Mouse (Mus musculus) limb, embryonic 13.5 days (tissue): ENCODE results near the gene Tpte. TPM values are rescaled to one million over a fixed set of nuclear protein-coding genes. Genes with fewer than 3 reads are reported as not detected.
"Not testable (repeated sequence)": the region's sequence is repeated elsewhere in the genome, so short reads cannot be mapped to it uniquely, and the experiment has no call there.

Source experiments
- ATAC-seq: fragments of 200-750 bp; cut with Nextera tagmentation; 2 replicates; pipeline ENCODE4 v1.8.0; 2017; ENCODE audit warnings: low read depth, moderate number of reproducible peaks, moderate TSS enrichment; ENCODE audit not compliant: low FRiP score
- H3K27ac ChIP-seq: fragments of 300-500 bp; sonication (generic); 2 replicates; pipeline ENCODE4 v1.5.1; 2015; ENCODE audit warnings: inconsistent platforms, mild to moderate bottlenecking, moderate library complexity
- H3K27me3 ChIP-seq: fragments of 300-500 bp; sonication (generic); 2 replicates; pipeline ENCODE4 v1.6.1; 2015; ENCODE audit warnings: mild to moderate bottlenecking, inconsistent platforms
- H3K36me3 ChIP-seq: fragments of 300-500 bp; sonication (generic); 2 replicates; pipeline ENCODE4 v1.6.1; 2015; ENCODE audit warnings: inconsistent platforms, mild to moderate bottlenecking, moderate library complexity
- H3K4me1 ChIP-seq: fragments of 300-500 bp; sonication (generic); 2 replicates; pipeline ENCODE4 v1.6.1; 2015; ENCODE audit warnings: inconsistent platforms
- H3K4me2 ChIP-seq: fragments of 300-500 bp; sonication (generic); replicated peaks from 2 replicates; pipeline ENCODE4 v1.6.1; 2015; ENCODE audit warnings: inconsistent platforms, mild to moderate bottlenecking, moderate library complexity
- H3K4me3 ChIP-seq: fragments of 300-500 bp; sonication (generic); 2 replicates; pipeline ENCODE4 v1.5.1; 2015; ENCODE audit warnings: moderate library complexity, mild to moderate bottlenecking, inconsistent platforms
- H3K9ac ChIP-seq: fragments of 300-500 bp; sonication (generic); 2 replicates; pipeline ENCODE4 v1.6.1; 2015; ENCODE audit warnings: mild to moderate bottlenecking, inconsistent platforms
- H3K9me3 ChIP-seq: fragments of 300-500 bp; sonication (generic); 2 replicates; pipeline ENCODE4 v1.6.1; 2016; ENCODE audit warnings: inconsistent platforms
- WGBS: fragments of 180-500 bp; shearing (Covaris S2); methylation state at CpG from one replicate; pipeline ENCODE4 v1.1.7; 2015; 5-methylcytosine and 5-hydroxymethylcytosine counted together
- polyA plus RNA-seq: library from polyadenylated mRNA; unstranded; fragments of >200 nt; fragmentation: Nextera tagmentation; extraction: Ambion mirVana; gene quantifications from 2 replicates; pipeline ENCODE4 v1.2.1, GENCODE M21; 2015

The Tpte gene
- polyA plus RNA-seq, 1 experiment from 2014 or later: not detected

DNA sequence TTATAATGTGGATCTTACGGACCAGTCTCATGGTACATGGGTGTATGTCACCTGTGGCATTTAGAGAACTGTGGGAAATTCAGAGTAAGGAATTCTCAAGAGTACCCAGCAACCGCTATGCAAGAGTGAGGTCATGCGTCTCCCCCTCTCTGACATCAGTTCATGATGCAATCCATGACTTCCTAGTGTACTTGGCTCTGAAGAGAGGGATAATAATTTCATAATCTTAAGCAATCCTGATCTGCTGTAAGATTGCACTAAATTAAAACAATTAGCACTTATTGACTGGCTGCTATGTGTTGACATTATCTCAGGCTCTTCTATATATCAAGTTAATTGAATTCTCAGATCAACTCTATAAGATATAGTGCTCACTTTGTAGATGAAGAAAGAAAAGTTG is 16.4 kb upstream of the Tpte start:
- H3K4me2 ChIP-seq: no peak overlapping the region
- no peak overlapping the region for H3K4me3 ChIP-seq
- no peak overlapping the region for H3K9ac ChIP-seq
- H3K36me3 ChIP-seq: no peaks in the 10 kb centered on the region
- H3K4me1 ChIP-seq: peaks cover 6% of the 10 kb centered on the region; the same call in 1 of the 2 replicates
- ATAC-seq: no peak
- H3K27ac ChIP-seq: no peak overlapping the region
- WGBS: 86% methylated on average over 3 of the region's 3 CpGs
- no peaks in the 10 kb centered on the region for H3K27me3 ChIP-seq
- no peaks in the 10 kb centered on the region for H3K9me3 ChIP-seq

DNA sequence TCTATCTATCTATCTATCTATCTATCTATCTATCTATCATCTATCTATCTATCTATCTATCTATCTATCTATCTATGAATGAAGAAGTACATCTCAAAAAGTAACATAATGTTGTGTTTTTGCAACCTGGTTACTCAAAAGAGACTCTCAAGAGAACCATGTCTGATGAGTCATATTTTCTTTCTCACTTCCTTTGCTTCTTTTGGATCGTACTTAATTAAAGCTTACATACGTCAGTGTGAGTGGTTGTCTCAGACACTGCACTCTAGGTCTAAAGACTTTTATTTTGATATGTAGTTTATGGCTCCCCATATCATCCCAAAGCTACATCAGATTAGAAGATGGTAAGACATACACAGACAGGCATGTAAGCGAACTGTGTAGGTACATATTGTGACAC is 10.1 kb upstream of the Tpte start:
- WGBS: 88% methylated on average over 3 of the region's 3 CpGs

DNA sequence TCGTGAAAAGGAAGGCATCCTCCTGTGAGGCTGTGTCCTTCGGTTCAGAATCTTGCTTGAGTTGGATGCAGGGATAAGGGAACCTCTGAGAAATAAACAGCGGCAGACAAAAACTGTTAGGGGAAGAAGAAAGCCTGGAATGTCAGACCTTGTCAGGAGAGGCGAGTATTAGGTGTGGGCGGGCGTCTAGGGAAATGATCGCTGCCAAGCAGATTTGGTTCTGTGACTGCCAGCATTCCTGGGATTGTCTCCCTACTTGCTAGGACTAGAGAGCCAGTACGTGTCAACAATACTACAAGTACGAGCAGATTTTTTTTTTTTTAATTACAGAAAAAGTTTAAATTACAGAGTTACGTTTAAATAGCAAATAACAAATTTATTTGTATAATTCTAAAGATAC is 8.6 kb upstream of the Tpte start:
- no peaks in the 10 kb centered on the region for H3K9me3 ChIP-seq
- no peak overlapping the region for H3K4me3 ChIP-seq
- H3K4me2 ChIP-seq: no peak overlapping the region
- H3K9ac ChIP-seq: no peak overlapping the region
- H3K36me3 ChIP-seq: no peaks in the 10 kb centered on the region
- H3K27ac ChIP-seq: no peak overlapping the region
- H3K27me3 ChIP-seq: no peaks in the 10 kb centered on the region
- ATAC-seq: no peak
- H3K4me1 ChIP-seq: no peaks in the 10 kb centered on the region
- 75% methylated on average over 10 of the region's 10 CpGs for WGBS

More for the DNA sequence above, 10.1 kb upstream of the Tpte start:
- Histone ChIP-seq H3K9ac (no peak overlapping the region), H3K27ac (no peak overlapping the region), H3K4me2 (no peak overlapping the region), H3K9me3 (no peaks in the 10 kb centered on the region), H3K27me3 (no peaks in the 10 kb centered on the region), H3K4me3 (no peak overlapping the region), H3K36me3 (no peaks in the 10 kb centered on the region), H3K4me1 (no peaks in the 10 kb centered on the region)
- ATAC-seq: no peak

DNA sequence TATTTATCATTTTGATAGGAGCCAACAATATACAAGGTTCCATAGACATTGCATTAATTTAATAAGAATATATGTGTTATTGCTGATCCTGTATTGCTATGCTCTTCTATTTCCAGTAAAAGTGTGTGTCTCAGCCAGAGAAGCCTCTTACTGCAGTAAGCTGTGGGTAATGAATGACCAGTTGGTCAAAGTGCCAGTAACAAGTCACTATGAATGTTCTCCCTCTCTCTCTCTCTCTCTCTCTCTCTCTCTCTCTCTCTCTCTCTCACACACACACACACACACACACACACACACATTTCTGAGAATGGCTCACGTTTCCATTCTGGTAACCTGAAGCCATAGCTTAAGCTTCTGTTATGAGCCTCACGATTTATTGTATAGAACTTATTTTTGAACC is 19.1 kb downstream of the Tpte start:
- no peak overlapping the region for H3K4me2 ChIP-seq
- H3K4me1 ChIP-seq: peaks cover 9% of the 10 kb centered on the region; the same call in 1 of the 2 replicates
- no peak overlapping the region for H3K4me3 ChIP-seq
- no peak overlapping the region for H3K27ac ChIP-seq
- ATAC-seq: no peak
- H3K9me3 ChIP-seq: no peaks in the 10 kb centered on the region
- H3K27me3 ChIP-seq: no peaks in the 10 kb centered on the region
- WGBS: 34% methylated on average over 2 of the region's 2 CpGs
- no peaks in the 10 kb centered on the region for H3K36me3 ChIP-seq
- no peak overlapping the region for H3K9ac ChIP-seq

DNA sequence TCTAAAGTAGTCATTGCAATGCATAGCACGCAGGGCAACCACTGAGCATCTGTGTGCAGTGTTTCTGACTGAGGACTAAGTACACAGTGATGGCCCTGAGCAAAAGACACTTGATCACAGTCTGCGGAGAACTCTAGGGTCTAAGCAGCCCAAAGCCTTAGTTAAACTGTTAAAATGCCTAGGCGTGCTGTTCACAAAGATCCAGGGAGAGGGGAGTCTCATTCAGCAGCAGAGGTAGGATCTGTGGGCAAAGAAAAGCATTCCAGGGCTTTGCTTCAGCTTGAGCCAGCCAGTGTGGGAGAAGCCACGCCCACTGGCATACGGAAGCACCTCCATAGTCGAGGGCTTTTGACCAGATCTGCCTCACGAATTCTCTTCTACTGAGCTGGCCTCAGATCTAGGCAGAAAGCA is 19.7 kb downstream of the Tpte start:
- ATAC-seq: peak; percentile 67; the same call in 1 of the 2 replicates
- Histone ChIP-seq H3K4me1 (peaks cover 9% of the 10 kb centered on the region; the same call in 1 of the 2 replicates), H3K27me3 (no peaks in the 10 kb centered on the region), H3K4me2 (peak overlapping the region; percentile 56), H3K9me3 (no peaks in the 10 kb centered on the region), H3K36me3 (no peaks in the 10 kb centered on the region), H3K4me3 (peak overlapping the region; percentile 20), H3K9ac (peak overlapping the region; percentile 43; the same call in 1 of the 2 replicates), H3K27ac (no peak overlapping the region)
- WGBS: 21% methylated on average over 7 of the region's 7 CpGs

DNA sequence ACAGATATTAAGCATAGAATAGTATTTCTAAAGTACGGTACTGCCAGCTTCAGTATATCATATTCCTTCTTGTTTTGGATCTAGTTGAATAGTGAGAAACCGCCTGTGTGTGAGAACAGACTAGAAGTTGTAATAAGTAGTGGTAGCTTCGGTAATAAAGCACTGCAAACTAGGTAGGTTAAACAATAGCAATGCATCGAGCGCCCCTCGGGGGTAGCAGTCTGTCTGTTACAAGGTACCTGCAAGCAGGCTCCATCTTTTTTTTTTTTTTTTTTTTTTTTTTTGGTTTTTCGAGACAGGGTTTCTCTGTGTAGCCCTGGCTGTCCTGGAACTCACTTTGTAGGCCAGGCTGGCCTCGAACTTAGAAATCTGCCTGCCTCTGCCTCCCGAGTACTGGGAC is 20.8 kb downstream of the Tpte start:
- H3K9ac ChIP-seq, H3K36me3 ChIP-seq, H3K4me2 ChIP-seq, H3K27me3 ChIP-seq, H3K9me3 ChIP-seq, H3K4me3 ChIP-seq, H3K4me1 ChIP-seq, H3K27ac ChIP-seq, ATAC-seq: not testable (repeated sequence)
- WGBS: 83% methylated on average over 9 of the region's 9 CpGs

DNA sequence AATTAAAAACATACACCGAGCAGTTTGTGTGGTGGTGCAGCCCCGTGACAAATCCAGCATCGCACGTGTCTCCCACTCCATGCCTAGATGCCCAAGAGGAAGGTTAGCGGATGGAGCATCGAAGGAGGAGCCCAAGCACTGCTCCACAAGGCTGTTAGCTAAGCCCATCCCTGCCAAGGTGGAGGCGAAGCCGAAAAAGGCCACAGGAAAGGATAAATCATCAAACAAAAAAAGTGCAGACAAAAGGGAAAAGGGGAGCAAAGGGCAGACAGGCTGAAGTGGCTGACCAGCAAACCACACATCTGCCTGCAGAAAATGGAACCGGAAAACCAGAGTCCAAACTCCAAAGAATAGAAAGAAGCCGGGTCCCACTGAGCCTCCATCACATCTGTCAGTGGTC is 23.8 kb downstream of the Tpte start:
- Histone ChIP-seq H3K9me3 (no peaks in the 10 kb centered on the region), H3K4me1 (peaks cover 9% of the 10 kb centered on the region; the same call in 1 of the 2 replicates), H3K27ac (no peak overlapping the region), H3K9ac (no peak overlapping the region), H3K4me2 (no peak overlapping the region), H3K27me3 (no peaks in the 10 kb centered on the region), H3K4me3 (no peak overlapping the region), H3K36me3 (no peaks in the 10 kb centered on the region)
- ATAC-seq: no peak
- WGBS: 69% methylated on average over 10 of the region's 10 CpGs

DNA sequence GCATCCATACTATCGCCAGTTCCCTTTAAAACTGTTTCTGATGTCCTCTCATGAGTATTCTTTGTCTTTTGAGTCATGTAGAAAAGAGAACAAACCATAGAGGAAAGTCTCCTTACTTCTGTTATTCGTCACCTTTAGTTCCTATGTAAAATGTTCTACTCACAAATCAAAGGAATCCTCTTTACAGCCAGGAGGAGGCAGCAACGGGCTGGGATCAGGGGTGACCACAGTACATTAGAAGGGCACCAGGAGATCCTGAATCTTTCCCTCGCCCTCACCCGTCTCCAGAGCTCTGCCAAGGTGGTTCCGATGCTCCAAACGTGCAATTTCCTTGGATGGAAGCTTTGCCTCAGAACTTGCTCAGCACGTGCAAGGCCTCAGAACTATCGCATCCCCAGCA is 28.2 kb downstream of the Tpte start:
- H3K27me3 ChIP-seq: no peaks in the 10 kb centered on the region
- ATAC-seq: no peak
- no peak overlapping the region for H3K4me2 ChIP-seq
- WGBS: 65% methylated on average over 9 of the region's 9 CpGs
- no peaks in the 10 kb centered on the region for H3K36me3 ChIP-seq
- no peak overlapping the region for H3K4me3 ChIP-seq
- H3K4me1 ChIP-seq: no peaks in the 10 kb centered on the region
- H3K27ac ChIP-seq: no peak overlapping the region
- H3K9me3 ChIP-seq: no peaks in the 10 kb centered on the region
- H3K9ac ChIP-seq: no peak overlapping the region

DNA sequence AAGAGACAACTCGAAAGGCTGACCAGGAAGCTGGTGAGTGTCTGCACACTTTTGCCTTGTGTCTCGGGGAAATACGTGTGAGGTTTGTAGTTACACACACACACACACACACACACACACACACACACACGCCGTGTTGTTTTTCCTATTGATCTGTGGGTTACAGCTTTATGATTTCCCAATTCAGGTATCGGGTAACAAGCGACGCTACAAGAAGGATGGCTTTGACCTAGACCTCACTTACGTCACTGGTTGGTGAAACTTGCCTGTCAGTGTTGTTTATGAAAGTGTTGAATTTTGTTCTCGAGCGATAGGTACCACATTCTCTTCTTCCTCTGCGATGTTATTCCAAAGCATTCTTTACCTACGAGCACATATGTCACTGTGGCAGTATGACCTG is 52.2 kb downstream of the Tpte start:
- H3K9ac ChIP-seq: no peak overlapping the region
- no peaks in the 10 kb centered on the region for H3K27me3 ChIP-seq
- H3K27ac ChIP-seq: no peak overlapping the region
- no peaks in the 10 kb centered on the region for H3K36me3 ChIP-seq
- H3K9me3 ChIP-seq: no peaks in the 10 kb centered on the region
- ATAC-seq: no peak
- H3K4me1 ChIP-seq: no peaks in the 10 kb centered on the region
- no peak overlapping the region for H3K4me2 ChIP-seq
- H3K4me3 ChIP-seq: no peak overlapping the region
- 79% methylated on average over 13 of the region's 13 CpGs for WGBS

DNA sequence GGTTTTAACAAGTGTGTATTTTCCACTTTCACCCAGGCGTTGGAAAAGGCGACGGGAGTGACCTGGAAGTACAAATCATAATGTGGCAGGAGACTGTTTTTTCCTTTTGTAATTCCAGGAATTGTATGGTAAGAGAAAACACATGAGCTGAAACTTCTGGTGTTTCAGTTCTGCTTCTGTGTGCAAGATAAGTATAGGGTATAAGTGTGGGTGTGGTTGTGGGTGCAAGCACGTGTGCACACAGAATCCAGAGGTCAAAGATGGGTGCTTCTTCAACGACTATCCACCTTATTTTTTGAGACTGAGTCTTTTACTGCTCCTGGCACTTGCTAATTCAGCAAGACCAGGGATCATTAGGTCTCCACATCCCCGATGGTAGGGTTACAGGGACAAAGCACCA is 76.1 kb downstream of the Tpte start:
- H3K9ac ChIP-seq: no peak overlapping the region
- no peak overlapping the region for H3K4me3 ChIP-seq
- no peak overlapping the region for H3K4me2 ChIP-seq
- no peaks in the 10 kb centered on the region for H3K27me3 ChIP-seq
- no peaks in the 10 kb centered on the region for H3K36me3 ChIP-seq
- no peaks in the 10 kb centered on the region for H3K9me3 ChIP-seq
- ATAC-seq: no peak
- no peak overlapping the region for H3K27ac ChIP-seq
- WGBS: 82% methylated on average over 6 of the region's 6 CpGs
- no peaks in the 10 kb centered on the region for H3K4me1 ChIP-seq

DNA sequence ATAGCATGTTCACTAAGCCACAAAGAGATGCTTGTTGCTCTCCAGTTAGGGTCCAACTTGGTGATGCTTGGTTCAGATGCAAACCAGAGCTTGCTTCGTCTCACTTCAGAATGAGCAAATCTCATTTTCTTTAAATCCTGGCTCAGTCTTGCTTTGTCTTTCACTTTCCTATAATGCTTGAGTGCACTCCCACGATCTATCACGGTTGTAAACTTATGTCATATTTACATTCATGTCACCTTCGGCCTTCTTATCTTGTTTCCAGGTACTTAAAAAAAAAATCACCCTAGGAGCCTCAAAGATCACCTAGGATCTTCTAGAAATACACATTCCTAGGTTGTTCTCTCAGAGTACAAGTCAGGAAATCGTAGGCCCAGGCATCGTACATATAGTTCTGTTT is 76.6 kb downstream of the Tpte start:
- 89% methylated on average over 6 of the region's 6 CpGs for WGBS
- H3K9me3 ChIP-seq: no peaks in the 10 kb centered on the region
- H3K36me3 ChIP-seq: no peaks in the 10 kb centered on the region
- H3K4me3 ChIP-seq: no peak overlapping the region
- H3K27ac ChIP-seq: no peak overlapping the region
- no peak overlapping the region for H3K4me2 ChIP-seq
- no peaks in the 10 kb centered on the region for H3K4me1 ChIP-seq
- no peak for ATAC-seq
- H3K27me3 ChIP-seq: no peaks in the 10 kb centered on the region
- no peak overlapping the region for H3K9ac ChIP-seq

DNA sequence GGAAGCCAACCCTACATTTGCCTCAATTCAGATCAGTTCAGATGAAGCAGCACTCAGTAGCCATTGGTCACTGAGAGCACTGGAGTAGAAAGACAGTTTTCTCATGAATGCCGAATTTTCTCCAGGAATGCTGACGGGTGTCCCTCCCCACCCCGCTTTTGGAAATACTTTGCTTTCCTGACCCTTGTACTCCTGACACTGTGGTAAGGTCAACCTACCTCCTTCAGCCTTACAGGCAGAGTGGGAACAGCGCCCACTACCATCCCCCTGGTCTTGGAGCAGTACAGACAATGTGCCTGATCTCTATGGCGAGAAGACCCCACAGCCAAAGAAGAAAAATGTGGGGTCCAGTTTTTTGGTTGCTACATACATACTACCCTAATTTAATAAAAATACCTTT is 93.1 kb downstream of the Tpte start:
- Histone ChIP-seq H3K9ac (no peak overlapping the region), H3K36me3 (peaks cover 22% of the 10 kb centered on the region), H3K4me3 (no peak overlapping the region), H3K27me3 (no peaks in the 10 kb centered on the region), H3K4me2 (no peak overlapping the region), H3K9me3 (no peaks in the 10 kb centered on the region), H3K27ac (no peak overlapping the region), H3K4me1 (no peaks in the 10 kb centered on the region)
- WGBS: 91% methylated on average over 5 of the region's 5 CpGs
- no peak for ATAC-seq

DNA sequence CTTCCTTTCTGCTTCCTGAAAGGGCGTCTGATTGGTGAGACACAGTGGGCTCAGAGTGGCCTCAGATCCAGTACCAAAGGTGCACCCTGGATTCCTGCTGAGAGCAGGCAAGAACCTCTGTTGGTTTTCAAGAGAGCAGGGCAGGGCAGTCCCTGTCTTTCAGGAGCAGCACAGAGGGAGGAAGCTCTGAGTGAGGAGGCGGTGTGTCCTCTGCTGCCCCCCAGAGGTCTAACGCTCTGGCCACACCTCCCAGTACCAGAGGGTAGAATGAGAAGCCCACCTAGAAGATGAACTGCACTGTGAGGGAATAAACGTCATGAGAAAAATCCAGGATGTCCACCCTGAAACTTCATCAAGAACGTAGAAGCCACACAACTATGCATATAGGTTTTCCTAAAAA is 93.7 kb downstream of the Tpte start:
- H3K4me3 ChIP-seq: no peak overlapping the region
- H3K9me3 ChIP-seq: no peaks in the 10 kb centered on the region
- 50% methylated on average over 5 of the region's 5 CpGs for whole genome bisulfite sequencing
- no peak overlapping the region for H3K9ac ChIP-seq
- peaks cover 28% of the 10 kb centered on the region for H3K36me3 ChIP-seq
- no peak overlapping the region for H3K27ac ChIP-seq
- H3K27me3 ChIP-seq: no peaks in the 10 kb centered on the region
- no peak overlapping the region for H3K4me2 ChIP-seq
- peak; percentile 72; the same call in 1 of the 2 replicates for ATAC-seq
- no peaks in the 10 kb centered on the region for H3K4me1 ChIP-seq
